Mouse (Mus musculus): ENCODE measurements around the gene Podxl. TPM values are rescaled to one million over a fixed set of nuclear protein-coding genes. Genes with fewer than 3 reads are reported as not detected.
A peak's percentile ranks its signal among the peaks of the same experiment; 100 is the strongest.

Podxl gene
- polyA plus RNA-seq, 1 experiment from 2014 or later = 2.8 TPM

GRCm38 (mm10) chr6:31576151-31576550 lies 12.4 kb upstream of the Podxl start:
- Histone ChIP-seq H3K4me1 (ENCODE audit: insufficient read depth) (no peaks in the 10 kb centered on the region), H3K9me3 (ENCODE audit: low read length) (no peaks in the 10 kb centered on the region), H3K4me3 (ENCODE audit: low read depth, low read length) (no peak overlapping the region), H3K27me3 (ENCODE audit: insufficient read depth, low read length) (no peaks in the 10 kb centered on the region), H3K4me2 (ENCODE audit: low read depth, low read length) (no peak overlapping the region), H3K9ac (replicated peaks) (no peak overlapping the region), H3K36me3 (replicated peaks; ENCODE audit: insufficient read depth, low read length) (no peaks in the 10 kb centered on the region), H3K27ac (ENCODE audit: low read depth) (no peak overlapping the region)
- TF ChIP-seq CTCF (IDR thresholded peaks at IDR 0.05; ENCODE audit: low read depth) (no peak), EP300 (IDR thresholded peaks at IDR 0.05; ENCODE audit: low read depth) (no peak)
- ATAC-seq (no peak), DNase-seq (no peak)
- WGBS (ENCODE audit: insufficient replicate concordance) = 85% methylated on average over 9 of the region's 9 CpGs

- TF ChIP-seq CTCF (IDR thresholded peaks at IDR 0.05; ENCODE audit: low read depth) (no peak), EP300 (IDR thresholded peaks at IDR 0.05; ENCODE audit: low read depth) (no peak)
- Histone ChIP-seq H3K4me3 (ENCODE audit: low read depth, low read length) (no peak overlapping the region), H3K36me3 (replicated peaks; ENCODE audit: insufficient read depth, low read length) (no peaks in the 10 kb centered on the region), H3K4me2 (ENCODE audit: low read depth, low read length) (no peak overlapping the region), H3K9me3 (ENCODE audit: low read length) (no peaks in the 10 kb centered on the region), H3K9ac (replicated peaks) (no peak overlapping the region), H3K27me3 (ENCODE audit: insufficient read depth, low read length) (no peaks in the 10 kb centered on the region), H3K27ac (ENCODE audit: low read depth) (no peak overlapping the region), H3K4me1 (ENCODE audit: insufficient read depth) (no peaks in the 10 kb centered on the region)
- DNase-seq (no peak), ATAC-seq (no peak)
- WGBS (ENCODE audit: insufficient replicate concordance) = 71% methylated on average over 4 of the region's 4 CpGs
Observed at GRCm38 (mm10) chr6:31575063-31575462, 11.3 kb upstream of the Podxl start.

- Histone ChIP-seq H3K27ac (ENCODE audit: low read depth) (no peak overlapping the region), H3K36me3 (replicated peaks; ENCODE audit: insufficient read depth, low read length) (no peaks in the 10 kb centered on the region), H3K9ac (replicated peaks) (no peak overlapping the region), H3K4me1 (ENCODE audit: insufficient read depth) (no peaks in the 10 kb centered on the region), H3K4me3 (ENCODE audit: low read depth, low read length) (no peak overlapping the region), H3K4me2 (ENCODE audit: low read depth, low read length) (no peak overlapping the region), H3K27me3 (ENCODE audit: insufficient read depth, low read length) (peaks cover 8% of the 10 kb centered on the region; the same call in 1 of the 2 replicates), H3K9me3 (ENCODE audit: low read length) (no peaks in the 10 kb centered on the region)
- 75% methylated on average over 3 of the region's 3 CpGs for WGBS (ENCODE audit: insufficient replicate concordance)
- ATAC-seq = no peak
- TF ChIP-seq EP300 (IDR thresholded peaks at IDR 0.05; ENCODE audit: low read depth) = no peak
- no peak for TF ChIP-seq CTCF (IDR thresholded peaks at IDR 0.05; ENCODE audit: low read depth)
- DNase-seq = no peak
Observed at GRCm38 (mm10) chr6:31571459-31571858, 7.7 kb upstream of the Podxl start.

- H3K9ac ChIP-seq (replicated peaks) = no peak overlapping the region
- peaks cover 18% of the 10 kb centered on the region for H3K4me1 ChIP-seq (ENCODE audit: insufficient read depth)
- no peaks in the 10 kb centered on the region for H3K36me3 ChIP-seq (replicated peaks; ENCODE audit: insufficient read depth, low read length)
- H3K4me2 ChIP-seq (ENCODE audit: low read depth, low read length) = no peak overlapping the region
- H3K9me3 ChIP-seq (ENCODE audit: low read length) = no peaks in the 10 kb centered on the region
- no peak for ATAC-seq
- WGBS (ENCODE audit: insufficient replicate concordance) = 43% methylated on average over 7 of the region's 7 CpGs
- TF ChIP-seq EP300 (IDR thresholded peaks at IDR 0.05; ENCODE audit: low read depth) (no peak), CTCF (IDR thresholded peaks at IDR 0.05; ENCODE audit: low read depth) (no peak)
- no peak overlapping the region for H3K4me3 ChIP-seq (ENCODE audit: low read depth, low read length)
- no peak for DNase-seq
- H3K27me3 ChIP-seq (ENCODE audit: insufficient read depth, low read length) = peaks cover 34% of the 10 kb centered on the region
- no peak overlapping the region for H3K27ac ChIP-seq (ENCODE audit: low read depth)
Observed at GRCm38 (mm10) chr6:31568070-31568595, 4.4 kb upstream of the Podxl start.

- Histone ChIP-seq H3K27me3 (ENCODE audit: insufficient read depth, low read length) (peaks cover 44% of the 10 kb centered on the region), H3K4me2 (ENCODE audit: low read depth, low read length) (no peak overlapping the region), H3K9ac (replicated peaks) (no peak overlapping the region), H3K4me3 (ENCODE audit: low read depth, low read length) (no peak overlapping the region), H3K9me3 (ENCODE audit: low read length) (no peaks in the 10 kb centered on the region), H3K4me1 (ENCODE audit: insufficient read depth) (peaks cover 26% of the 10 kb centered on the region), H3K36me3 (replicated peaks; ENCODE audit: insufficient read depth, low read length) (no peaks in the 10 kb centered on the region), H3K27ac (ENCODE audit: low read depth) (no peak overlapping the region)
- 58% methylated on average over 7 of the region's 7 CpGs for WGBS (ENCODE audit: insufficient replicate concordance)
- no peak for DNase-seq
- ATAC-seq = no peak
- TF ChIP-seq EP300 (IDR thresholded peaks at IDR 0.05; ENCODE audit: low read depth) (no peak), CTCF (IDR thresholded peaks at IDR 0.05; ENCODE audit: low read depth) (no peak)
Observed at GRCm38 (mm10) chr6:31567200-31567599, 3.4 kb upstream of the Podxl start.

GRCm38 (mm10) chr6:31564901-31565391 lies 1.2 kb upstream of the Podxl start:
- Histone ChIP-seq H3K4me2 (ENCODE audit: low read depth, low read length) (peak overlapping the region; percentile 98), H3K9ac (replicated peaks) (no peak overlapping the region), H3K9me3 (ENCODE audit: low read length) (no peaks in the 10 kb centered on the region), H3K27ac (ENCODE audit: low read depth) (no peak overlapping the region), H3K27me3 (ENCODE audit: insufficient read depth, low read length) (peaks cover 54% of the 10 kb centered on the region), H3K36me3 (replicated peaks; ENCODE audit: insufficient read depth, low read length) (no peaks in the 10 kb centered on the region), H3K4me1 (ENCODE audit: insufficient read depth) (peaks cover 27% of the 10 kb centered on the region), H3K4me3 (ENCODE audit: low read depth, low read length) (peak overlapping the region; percentile 76)
- 7% methylated on average over 17 of the region's 17 CpGs for WGBS (ENCODE audit: insufficient replicate concordance)
- no peak for TF ChIP-seq EP300 (IDR thresholded peaks at IDR 0.05; ENCODE audit: low read depth)
- TF ChIP-seq CTCF (IDR thresholded peaks at IDR 0.05; ENCODE audit: low read depth) = no peak
- DNase-seq (no peak), ATAC-seq (no peak)
